Mouse (Mus musculus): ENCODE data around the gene Ass1.
A peak's percentile ranks its signal among the peaks of the same experiment; 100 is the strongest.

The Ass1 gene

GRCm38 (mm10) chr2:31469931-31470682, at the start of gene Ass1:
TSS of gene Ass1 (plus strand) at chr2:31470207.
- DNase-seq (ENCODE audit: low spot score in 2 of 2), result peak; percentile 69 to 79

DNA sequence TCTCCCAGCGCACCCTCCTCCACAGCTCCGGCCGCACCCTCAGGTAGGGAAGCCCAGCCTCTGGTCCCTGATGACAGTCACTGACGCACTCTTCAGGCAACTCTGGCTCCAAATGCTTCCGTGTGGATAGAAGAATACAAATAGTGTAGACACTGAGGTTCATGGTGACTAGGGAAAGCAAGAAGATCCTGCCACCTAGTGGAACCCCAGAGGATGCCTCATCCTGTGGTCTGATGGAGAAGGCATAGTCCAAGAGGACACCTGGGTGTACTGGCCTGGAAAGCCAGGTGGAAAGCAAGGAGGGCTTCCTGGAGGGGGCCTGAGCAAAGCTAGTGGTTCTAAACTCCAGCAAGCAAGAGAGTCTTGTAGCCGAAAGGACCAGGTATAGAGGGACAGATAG, 49.1 kb upstream of the Ass1 start:
- DNase-seq (ENCODE audit: low spot score in 2 of 2), result no peak

DNA sequence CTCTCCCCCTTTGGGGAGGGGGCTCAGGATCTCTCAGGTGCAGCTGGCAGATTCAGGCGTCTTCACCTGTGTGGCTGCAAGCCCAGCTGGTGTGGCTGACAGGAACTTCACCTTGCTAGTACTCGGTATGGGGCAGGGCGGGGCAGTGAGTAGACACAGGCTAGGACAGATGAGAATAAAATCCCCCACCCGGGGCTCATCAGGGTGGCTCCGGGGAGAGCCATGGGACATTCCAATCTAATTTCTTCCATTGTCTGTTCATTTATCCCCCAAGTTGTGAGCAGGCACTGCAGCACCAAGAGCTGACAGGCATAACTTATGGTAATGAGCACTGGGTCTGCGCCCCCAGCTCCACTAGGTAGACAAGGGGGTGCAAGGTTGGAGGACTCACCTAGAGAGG, 47.4 kb upstream of the Ass1 start:
- no peak for DNase-seq (ENCODE audit: low spot score in 2 of 2)

- DNase-seq (ENCODE audit: low spot score in 2 of 2), result no peak
Observed at GRCm38 (mm10) chr2:31431477-31431876, 38.5 kb upstream of the Ass1 start.

GRCm38 (mm10) chr2:31434746-31435145, 35.3 kb upstream of the Ass1 start:
- no peak for DNase-seq (ENCODE audit: low spot score in 2 of 2)

GRCm38 (mm10) chr2:31435567-31435966, 34.4 kb upstream of the Ass1 start:
- no peak for DNase-seq (ENCODE audit: low spot score in 2 of 2)

DNA sequence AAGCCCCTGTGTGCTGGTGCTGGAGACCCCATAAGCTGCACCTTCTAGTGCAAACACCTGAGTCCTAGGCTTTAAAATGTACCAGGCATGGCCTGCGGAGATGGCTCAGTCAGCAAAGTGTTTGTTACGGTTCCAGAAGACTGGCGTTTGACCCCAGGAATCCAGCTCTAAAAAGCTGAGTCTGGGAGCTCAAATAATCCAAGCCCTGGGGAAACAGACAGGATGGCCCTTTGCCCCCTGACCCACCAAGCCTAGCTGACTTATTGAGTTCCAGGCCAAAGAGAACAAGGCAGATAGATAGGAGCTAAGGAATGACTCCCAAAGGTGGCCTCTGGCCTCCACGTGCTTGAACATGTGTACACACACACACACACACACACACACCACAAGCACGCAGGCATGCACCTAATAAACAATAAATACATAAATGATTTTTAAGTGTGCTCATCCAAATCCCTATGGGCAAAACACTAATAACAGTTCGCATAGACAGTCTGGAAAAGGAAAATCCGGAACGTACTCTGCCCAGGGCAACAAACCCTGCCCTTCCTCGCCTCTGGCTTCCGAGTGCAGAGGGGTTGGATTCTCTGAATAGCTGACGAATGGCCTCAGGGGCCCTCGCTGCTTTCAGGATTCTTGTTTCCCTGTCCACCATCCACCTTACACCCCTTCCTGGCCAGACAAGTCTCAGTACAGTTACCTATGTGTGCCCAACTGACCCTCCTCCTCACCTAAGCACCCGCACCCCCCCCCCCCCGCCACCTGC, 32.3 kb upstream of the Ass1 start:
- no peak for DNase-seq (ENCODE audit: low spot score in 2 of 2)

- DNase-seq (ENCODE audit: low spot score in 2 of 2), result no peak
Observed at GRCm38 (mm10) chr2:31439576-31439975, 30.4 kb upstream of the Ass1 start.

- DNase-seq (ENCODE audit: low spot score in 2 of 2), result no peak
Observed at GRCm38 (mm10) chr2:31442480-31443160, 27.4 kb upstream of the Ass1 start.

DNA sequence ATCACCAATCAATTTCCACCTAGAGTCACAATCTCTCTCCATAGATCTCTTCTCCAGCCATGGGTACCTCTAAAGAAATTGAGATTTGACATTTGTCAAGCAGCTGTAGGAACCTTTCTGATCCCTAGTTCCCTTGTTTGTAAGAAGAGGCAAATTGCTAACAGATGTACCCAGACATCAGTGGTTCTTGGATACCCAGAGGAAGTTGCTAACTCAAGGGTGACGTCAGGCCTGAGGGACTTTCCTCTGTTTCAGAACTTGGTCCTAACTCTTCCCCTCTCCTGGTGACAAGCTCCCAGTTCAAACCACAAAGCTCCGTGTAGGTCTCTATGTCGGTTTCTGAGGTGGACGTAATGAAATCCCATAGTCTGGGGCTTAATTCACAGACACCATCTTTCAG, 24.0 kb upstream of the Ass1 start:
- DNase-seq (ENCODE audit: low spot score in 2 of 2), result no peak

GRCm38 (mm10) chr2:31446456-31446855, 23.6 kb upstream of the Ass1 start:
- DNase-seq (ENCODE audit: low spot score in 2 of 2), result no peak

DNA sequence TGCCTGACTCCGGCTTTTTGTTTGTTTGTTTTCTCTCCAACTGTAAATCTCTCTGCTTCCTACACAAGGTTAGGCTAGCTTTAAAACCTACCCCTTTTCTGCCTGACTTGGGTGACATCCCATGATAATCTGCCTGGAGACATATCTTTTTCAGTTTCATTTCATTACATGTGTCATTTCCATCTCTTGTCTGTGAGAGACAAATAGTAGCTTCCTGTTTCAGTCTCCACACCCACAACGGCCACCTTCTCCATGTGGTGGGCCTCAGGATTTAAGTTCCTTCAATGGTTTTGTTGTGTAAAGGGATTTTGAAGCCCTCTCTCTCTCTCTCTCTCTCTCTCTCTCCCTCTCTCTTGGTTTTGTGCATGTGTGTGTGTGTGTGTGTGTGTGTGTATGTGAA, 22.5 kb upstream of the Ass1 start:
- DNase-seq (ENCODE audit: low spot score in 2 of 2), result no peak

DNA sequence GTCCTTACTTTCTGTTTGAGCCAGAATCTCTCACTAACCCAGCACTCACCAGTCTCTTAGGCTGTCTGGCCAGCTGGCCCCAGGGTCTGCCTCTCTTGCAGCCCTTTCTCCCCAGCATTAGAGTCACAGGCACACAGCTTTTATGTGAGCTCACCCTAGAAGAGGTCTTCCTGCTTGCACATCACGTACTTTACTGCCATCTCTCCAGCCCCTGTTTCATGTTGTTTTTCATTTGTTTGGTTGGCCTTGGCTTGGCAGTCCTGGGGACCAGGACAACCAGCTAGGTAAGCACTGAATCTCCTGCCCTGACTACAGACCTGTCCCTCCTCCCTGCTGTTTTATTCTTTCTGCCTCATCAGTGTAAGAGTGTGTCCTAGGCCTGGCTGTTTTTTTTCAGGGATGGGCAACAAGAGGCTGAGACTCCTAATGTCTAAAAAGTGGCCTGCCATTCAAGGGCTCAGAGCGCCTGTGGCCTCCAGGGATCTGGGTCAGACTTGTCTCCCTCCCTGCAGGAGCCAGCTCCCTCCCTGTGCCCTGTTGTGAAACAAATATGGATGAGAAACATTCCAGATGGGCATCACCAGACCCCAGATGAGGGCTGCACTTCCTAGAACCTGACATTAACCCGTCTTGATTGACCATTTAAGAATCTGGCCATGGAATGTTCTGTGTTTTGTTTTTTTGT, 21.1 kb upstream of the Ass1 start:
- no peak for DNase-seq (ENCODE audit: low spot score in 2 of 2)

- peak in 1 of 2 experiments; percentile 73 for DNase-seq (ENCODE audit: low spot score in 2 of 2)
Observed at GRCm38 (mm10) chr2:31449441-31449815, 20.6 kb upstream of the Ass1 start.

DNA sequence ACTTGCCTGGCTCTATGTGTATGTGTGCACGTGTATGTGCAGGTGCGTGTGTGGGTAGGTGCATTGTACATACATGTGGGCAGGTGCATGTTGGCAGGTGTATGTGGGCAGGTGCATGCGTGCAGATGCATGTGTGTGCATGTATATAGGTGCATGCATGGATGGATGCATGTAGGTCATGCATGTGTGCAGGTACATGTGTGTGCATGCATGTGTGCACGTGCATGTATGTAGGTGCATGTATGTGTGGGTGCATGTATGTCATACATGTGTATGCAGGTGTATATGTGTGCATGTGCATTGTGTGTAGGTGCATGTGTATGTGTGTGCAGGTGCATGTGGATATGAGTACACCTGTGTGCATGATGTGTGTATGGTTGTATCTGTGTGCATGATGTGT, 20.1 kb upstream of the Ass1 start:
- no peak for DNase-seq (ENCODE audit: low spot score in 2 of 2)

DNA sequence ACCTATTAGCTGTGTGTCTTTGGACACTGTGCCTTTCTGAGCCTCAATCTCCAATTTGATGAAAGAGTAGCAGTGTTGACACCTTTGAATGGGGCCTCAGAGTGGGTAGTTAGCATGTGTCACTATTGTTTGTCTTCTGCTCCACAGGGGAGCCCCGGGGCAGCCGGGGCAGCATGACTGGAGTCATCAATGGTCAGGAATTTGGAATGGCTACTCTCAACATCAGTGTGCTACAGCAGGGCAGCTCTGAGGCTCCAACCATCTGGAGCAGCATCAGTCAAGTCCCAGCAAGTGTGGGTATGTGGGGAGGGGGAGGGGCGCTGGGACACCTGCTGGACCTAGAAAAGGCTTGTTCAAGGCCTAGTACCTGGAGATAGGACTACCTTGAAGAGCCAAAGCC, 19.3 kb upstream of the Ass1 start:
- DNase-seq (ENCODE audit: low spot score in 2 of 2), result no peak

GRCm38 (mm10) chr2:31451530-31451929, 18.5 kb upstream of the Ass1 start:
- DNase-seq (ENCODE audit: low spot score in 2 of 2), result no peak

- no peak for DNase-seq (ENCODE audit: low spot score in 2 of 2)
Observed at GRCm38 (mm10) chr2:31453011-31453410, 17.0 kb upstream of the Ass1 start.

GRCm38 (mm10) chr2:31453559-31454177, 16.3 kb upstream of the Ass1 start:
- DNase-seq (ENCODE audit: low spot score in 2 of 2), result peak in 1 of 2 experiments; percentile 53

DNA sequence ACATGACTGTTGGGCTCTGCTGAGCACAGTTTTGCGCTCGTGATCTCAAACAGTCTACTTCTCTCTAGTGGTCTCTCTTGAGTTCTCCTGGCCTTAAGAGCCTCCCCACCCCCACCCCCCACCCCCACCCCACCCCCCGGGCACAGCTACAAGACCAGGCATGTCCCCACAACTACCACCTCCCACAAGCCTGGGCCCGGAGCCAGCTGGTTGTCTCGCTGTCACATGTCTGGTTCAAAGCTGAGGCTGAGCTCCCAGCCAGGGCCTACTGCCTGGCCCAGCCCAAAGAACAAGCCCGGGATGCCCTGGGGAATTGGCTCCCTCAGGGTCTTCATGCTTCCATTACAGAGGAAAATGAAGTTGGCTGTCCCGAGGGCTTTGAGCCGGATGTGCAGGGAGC, 15.7 kb upstream of the Ass1 start:
- DNase-seq (ENCODE audit: low spot score in 2 of 2), result peak in 1 of 2 experiments; percentile 66

DNA sequence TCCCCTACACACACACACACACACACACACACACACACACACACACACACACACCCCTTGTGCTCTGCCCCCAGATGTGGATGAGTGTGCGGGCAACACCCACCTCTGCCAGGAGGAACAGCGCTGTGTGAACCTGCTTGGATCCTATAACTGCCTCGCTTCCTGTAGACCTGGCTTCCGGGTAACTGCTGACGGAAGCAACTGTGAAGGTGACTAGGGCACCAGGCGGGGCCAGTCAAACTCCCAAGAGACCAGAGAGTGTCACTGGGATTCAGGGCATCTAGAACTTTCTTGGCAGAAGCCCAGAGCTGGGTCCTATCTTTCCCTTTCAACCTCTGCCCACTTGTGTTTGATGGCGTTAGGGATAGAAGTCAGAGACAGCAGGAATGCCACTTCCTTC, 14.6 kb upstream of the Ass1 start:
- DNase-seq (ENCODE audit: low spot score in 2 of 2), result no peak

GRCm38 (mm10) chr2:31458460-31458859, 11.5 kb upstream of the Ass1 start:
- no peak for DNase-seq (ENCODE audit: low spot score in 2 of 2)

Measured in urinary bladder, postnatal 4 days (tissue).